Mouse (Mus musculus) liver, postnatal 0 days (tissue): ENCODE results near the gene Ndufv1.

Experiments
- CTCF ChIP-seq: sonication (generic); IDR thresholded peaks from 2 replicates; pipeline ENCODE4 v1.5.1; 2016; ENCODE audit warnings: antibody characterized with exemption, low read depth
- EP300 ChIP-seq: IDR thresholded peaks from 2 replicates; pipeline ENCODE4 v1.6.1; 2016; ENCODE audit warnings: antibody characterized with exemption, low read depth, mild to moderate bottlenecking

- TF ChIP-seq CTCF (no peak), EP300 (no peak)
Measured at GRCm38 (mm10) chr19:4005091-4005490, 7.5 kb downstream of the Ndufv1 start.
